21 mouse cellular contexts compared by ENCODE assay signal in the genomic region with DNA sequence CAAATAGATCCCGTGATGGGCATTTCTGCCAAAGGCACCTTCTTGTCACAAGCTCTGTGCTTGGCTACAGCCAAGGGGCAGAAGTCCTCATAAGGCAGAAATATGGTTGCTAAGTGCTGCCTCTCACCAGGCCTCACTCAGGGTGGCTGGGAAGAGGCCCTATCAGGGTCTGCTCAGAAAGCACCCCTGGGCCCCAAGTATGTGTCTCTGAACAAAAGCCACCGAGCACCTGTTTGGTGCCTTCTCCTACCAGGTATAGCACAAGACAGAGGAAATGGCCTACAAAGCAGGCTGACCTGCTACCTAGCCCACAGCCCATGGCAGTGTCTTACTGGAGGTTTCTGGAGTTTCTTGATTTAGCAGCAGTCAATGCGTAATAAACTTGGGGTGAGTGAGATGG.
"Had no signal": no experiment of that assay in that cellular context is flagged by ENCODE, and none has a peak within 500 bp of the region (broad histone marks: within the 10 kb centered on the region; RNA-seq: fewer than 3 reads in every experiment).

No protein-coding gene starts in this region.

- H3K9me3 ChIP-seq: heart, embryonic 15.5 days; kidney, embryonic 15.5 days; liver, embryonic 12.5 days had no signal

- H3K4me1 ChIP-seq: heart, embryonic 10.5 days; heart, embryonic 13.5 days; heart, embryonic 15.5 days; hindbrain, embryonic 13.5 days; hindbrain, embryonic 15.5 days; kidney, embryonic 15.5 days; limb, embryonic 13.5 days; limb, embryonic 15.5 days; liver, embryonic 12.5 days had no signal

- H3K4me3 ChIP-seq: heart, embryonic 10.5 days; heart, embryonic 13.5 days; heart, embryonic 15.5 days; hindbrain, embryonic 13.5 days; hindbrain, embryonic 15.5 days; kidney, embryonic 15.5 days; limb, embryonic 13.5 days; limb, embryonic 15.5 days; liver, embryonic 12.5 days had no signal

- H3K9ac ChIP-seq: heart, embryonic 13.5 days; heart, embryonic 15.5 days; hindbrain, embryonic 13.5 days; hindbrain, embryonic 15.5 days; kidney, embryonic 15.5 days; limb, embryonic 15.5 days; liver, embryonic 12.5 days had no signal

- ATAC-seq: hindbrain, postnatal 0 days; intestine, embryonic 16.5 days; liver, embryonic 12.5 days had no signal

- H3K27me3 ChIP-seq: heart, embryonic 13.5 days; heart, embryonic 15.5 days; hindbrain, embryonic 13.5 days; hindbrain, embryonic 15.5 days; kidney, embryonic 15.5 days; limb, embryonic 13.5 days; limb, embryonic 15.5 days; liver, embryonic 12.5 days had no signal

- H3K27ac ChIP-seq: heart, embryonic 10.5 days; heart, embryonic 13.5 days; heart, embryonic 15.5 days; hindbrain, embryonic 13.5 days; hindbrain, embryonic 15.5 days; hindbrain, postnatal 0 days; kidney, embryonic 15.5 days; kidney, postnatal 0 days; limb, embryonic 13.5 days; limb, embryonic 15.5 days; liver, embryonic 12.5 days had no signal

- DNase-seq: gastrocnemius, postnatal 14 days; gastrocnemius, postnatal 36 days; heart, postnatal 14 days; heart, postnatal 36 days; kidney, adult 11 months; kidney, postnatal 14 days; layer of hippocampus, adult 9-11 months; layer of hippocampus, postnatal 36 days; left cerebral cortex, postnatal 4 days had no signal

- H3K36me3 ChIP-seq: heart, embryonic 13.5 days; heart, embryonic 15.5 days; hindbrain, embryonic 13.5 days; hindbrain, embryonic 15.5 days; kidney, embryonic 15.5 days; limb, embryonic 13.5 days; limb, embryonic 15.5 days; liver, embryonic 12.5 days had no signal

- H3K4me2 ChIP-seq: heart, embryonic 13.5 days; heart, embryonic 15.5 days; hindbrain, embryonic 13.5 days; hindbrain, embryonic 15.5 days; kidney, embryonic 15.5 days; limb, embryonic 13.5 days; limb, embryonic 15.5 days; liver, embryonic 12.5 days had no signal
